Mouse (Mus musculus): ENCODE data around the gene Olfr924.
"Not testable (repeated sequence)": the region's sequence is repeated elsewhere in the genome, so short reads cannot be mapped to it uniquely, and the experiment has no call there.

Olfr924 gene

GRCm38 (mm10) chr9:38844149-38844548 is at the start of gene Olfr924:
Gene Olfr924 (plus strand): TSS chr9:38844449.
- DNase-seq (ENCODE audit: low spot score): no peak

GRCm38 (mm10) chr9:38805696-38806095 is 38.6 kb upstream of the Olfr924 start:
- DNase-seq (ENCODE audit: low spot score): peak; percentile 4

GRCm38 (mm10) chr9:38814314-38814713 is 29.9 kb upstream of the Olfr924 start, which contains the start of gene Olfr922:
Gene Olfr922 (plus strand): TSS chr9:38814614.
- DNase-seq (ENCODE audit: low spot score): no peak

- no peak for DNase-seq (ENCODE audit: low spot score)
These were observed 28.7 kb upstream of the Olfr924 start for GRCm38 (mm10) chr9:38815458-38815986.

- DNase-seq (ENCODE audit: low spot score): no peak
These were observed 18.0 kb upstream of the Olfr924 start, which contains the start of gene Olfr923 for GRCm38 (mm10) chr9:38826245-38826644. Gene Olfr923 (plus strand): TSS chr9:38826545.

GRCm38 (mm10) chr9:38833027-38833426 is 11.2 kb upstream of the Olfr924 start:
- no peak for DNase-seq (ENCODE audit: low spot score)

- DNase-seq (ENCODE audit: low spot score): no peak
These were observed 10.5 kb downstream of the Olfr924 start, which contains the start of gene Olfr26 for GRCm38 (mm10) chr9:38854760-38855159. Gene Olfr26 (plus strand): TSS chr9:38855060.

- DNase-seq (ENCODE audit: low spot score): not testable (repeated sequence)
These were observed 30.6 kb downstream of the Olfr924 start for GRCm38 (mm10) chr9:38874880-38875279.

GRCm38 (mm10) chr9:38876826-38877225 is 32.6 kb downstream of the Olfr924 start, which contains the start of gene Olfr926:
Gene Olfr926 (plus strand): TSS chr9:38877126.
- DNase-seq (ENCODE audit: low spot score): no peak

Data from retina, embryonic 14.5 days (tissue).